Mouse (Mus musculus): Measurements from ENCODE around the gene Egln1. TPM values are rescaled to one million over a fixed set of nuclear protein-coding genes. Genes with fewer than 3 reads are reported as not detected.
A peak's percentile ranks its signal among the peaks of the same experiment; 100 is the strongest.

Egln1 gene
- polyA plus RNA-seq, 1 experiment from 2014 or later: 9.4 TPM

GRCm38 (mm10) chr8:124948733-124949111 is 402 bp downstream of the Egln1 start:
- DNase-seq (ENCODE audit: low spot score): peak; percentile 52
- Histone ChIP-seq H3K27me3 (ENCODE audit: insufficient read depth, low read length) (no peaks in the 10 kb centered on the region), H3K4me1 (replicated peaks; ENCODE audit: insufficient read depth, low read length) (peaks cover 14% of the 10 kb centered on the region), H3K9me3 (replicated peaks; ENCODE audit: low read length) (no peaks in the 10 kb centered on the region), H3K27ac (peak overlapping the region; percentile 96), H3K36me3 (ENCODE audit: insufficient read depth, low read length) (no peaks in the 10 kb centered on the region), H3K4me2 (ENCODE audit: low read length) (peak overlapping the region; percentile 97), H3K4me3 (replicated peaks; ENCODE audit: low read depth, low read length) (peak overlapping the region; percentile 88), H3K9ac (ENCODE audit: low read depth, low read length) (peak overlapping the region; percentile 88)
- ATAC-seq (replicated peaks; ENCODE audit: low FRiP score, low read depth): no peak; the same call in 1 of the 2 replicates
- WGBS: under 1% methylated on average over 44 of the region's 62 CpGs
- no peak for TF ChIP-seq CTCF (IDR thresholded peaks at IDR 0.05; ENCODE audit: low read depth)

GRCm38 (mm10) chr8:124947865-124948732 is 1.0 kb downstream of the Egln1 start:
- under 1% methylated on average over 65 of the region's 67 CpGs for WGBS
- peak; percentile 53 for DNase-seq (ENCODE audit: low spot score)
- H3K4me3 ChIP-seq (replicated peaks; ENCODE audit: low read depth, low read length): peak overlapping the region; percentile 88
- H3K4me1 ChIP-seq (replicated peaks; ENCODE audit: insufficient read depth, low read length): peaks cover 14% of the 10 kb centered on the region
- no peaks in the 10 kb centered on the region for H3K36me3 ChIP-seq (ENCODE audit: insufficient read depth, low read length)
- H3K9me3 ChIP-seq (replicated peaks; ENCODE audit: low read length): no peaks in the 10 kb centered on the region
- no peaks in the 10 kb centered on the region for H3K27me3 ChIP-seq (ENCODE audit: insufficient read depth, low read length)
- H3K4me2 ChIP-seq (ENCODE audit: low read length): peak overlapping the region; percentile 97
- peak overlapping the region; percentile 88 for H3K9ac ChIP-seq (ENCODE audit: low read depth, low read length)
- TF ChIP-seq CTCF (IDR thresholded peaks at IDR 0.05; ENCODE audit: low read depth): no peak
- ATAC-seq (replicated peaks; ENCODE audit: low FRiP score, low read depth): peak; percentile 31
- H3K27ac ChIP-seq: peak overlapping the region; percentile 96

- H3K27me3 ChIP-seq (ENCODE audit: insufficient read depth, low read length): no peaks in the 10 kb centered on the region
- no peak overlapping the region for H3K4me3 ChIP-seq (replicated peaks; ENCODE audit: low read depth, low read length)
- H3K36me3 ChIP-seq (ENCODE audit: insufficient read depth, low read length): no peaks in the 10 kb centered on the region
- H3K9me3 ChIP-seq (replicated peaks; ENCODE audit: low read length): no peaks in the 10 kb centered on the region
- H3K4me2 ChIP-seq (ENCODE audit: low read length): no peak overlapping the region
- TF ChIP-seq CTCF (IDR thresholded peaks at IDR 0.05; ENCODE audit: low read depth): no peak
- peaks cover 10% of the 10 kb centered on the region for H3K4me1 ChIP-seq (replicated peaks; ENCODE audit: insufficient read depth, low read length)
- WGBS: 68% methylated on average over 7 of the region's 7 CpGs
- DNase-seq (ENCODE audit: low spot score): no peak
- no peak overlapping the region for H3K27ac ChIP-seq
- no peak overlapping the region for H3K9ac ChIP-seq (ENCODE audit: low read depth, low read length)
- ATAC-seq (replicated peaks; ENCODE audit: low FRiP score, low read depth): no peak
These were observed 4.7 kb downstream of the Egln1 start for GRCm38 (mm10) chr8:124944406-124944805.

GRCm38 (mm10) chr8:124943801-124944200 is 5.3 kb downstream of the Egln1 start:
- ATAC-seq (replicated peaks; ENCODE audit: low FRiP score, low read depth): no peak
- WGBS: 89% methylated on average over 6 of the region's 6 CpGs
- Histone ChIP-seq H3K9ac (ENCODE audit: low read depth, low read length) (no peak overlapping the region), H3K4me3 (replicated peaks; ENCODE audit: low read depth, low read length) (no peak overlapping the region), H3K4me1 (replicated peaks; ENCODE audit: insufficient read depth, low read length) (peaks cover 10% of the 10 kb centered on the region), H3K4me2 (ENCODE audit: low read length) (no peak overlapping the region), H3K36me3 (ENCODE audit: insufficient read depth, low read length) (peaks cover 3% of the 10 kb centered on the region; the same call in 1 of the 2 replicates), H3K9me3 (replicated peaks; ENCODE audit: low read length) (no peaks in the 10 kb centered on the region), H3K27me3 (ENCODE audit: insufficient read depth, low read length) (no peaks in the 10 kb centered on the region), H3K27ac (no peak overlapping the region)
- no peak for DNase-seq (ENCODE audit: low spot score)
- no peak for TF ChIP-seq CTCF (IDR thresholded peaks at IDR 0.05; ENCODE audit: low read depth)

GRCm38 (mm10) chr8:124937293-124937692 is 11.8 kb downstream of the Egln1 start:
- no peak overlapping the region for H3K9ac ChIP-seq (ENCODE audit: low read depth, low read length)
- H3K4me1 ChIP-seq (replicated peaks; ENCODE audit: insufficient read depth, low read length): no peaks in the 10 kb centered on the region
- H3K36me3 ChIP-seq (ENCODE audit: insufficient read depth, low read length): peaks cover 8% of the 10 kb centered on the region; the same call in 1 of the 2 replicates
- no peaks in the 10 kb centered on the region for H3K27me3 ChIP-seq (ENCODE audit: insufficient read depth, low read length)
- TF ChIP-seq CTCF (IDR thresholded peaks at IDR 0.05; ENCODE audit: low read depth): no peak
- no peaks in the 10 kb centered on the region for H3K9me3 ChIP-seq (replicated peaks; ENCODE audit: low read length)
- ATAC-seq (replicated peaks; ENCODE audit: low FRiP score, low read depth) (no peak), DNase-seq (ENCODE audit: low spot score) (no peak)
- H3K27ac ChIP-seq: no peak overlapping the region
- no peak overlapping the region for H3K4me3 ChIP-seq (replicated peaks; ENCODE audit: low read depth, low read length)
- no peak overlapping the region for H3K4me2 ChIP-seq (ENCODE audit: low read length)
- 93% methylated on average over 4 of the region's 4 CpGs for WGBS

GRCm38 (mm10) chr8:124936699-124937098 is 12.4 kb downstream of the Egln1 start:
- DNase-seq (ENCODE audit: low spot score) (no peak), ATAC-seq (replicated peaks; ENCODE audit: low FRiP score, low read depth) (no peak)
- H3K4me1 ChIP-seq (replicated peaks; ENCODE audit: insufficient read depth, low read length): no peaks in the 10 kb centered on the region
- H3K4me2 ChIP-seq (ENCODE audit: low read length): no peak overlapping the region
- TF ChIP-seq CTCF (IDR thresholded peaks at IDR 0.05; ENCODE audit: low read depth): no peak
- no peaks in the 10 kb centered on the region for H3K9me3 ChIP-seq (replicated peaks; ENCODE audit: low read length)
- no peak overlapping the region for H3K4me3 ChIP-seq (replicated peaks; ENCODE audit: low read depth, low read length)
- H3K27ac ChIP-seq: no peak overlapping the region
- 94% methylated on average over 10 of the region's 10 CpGs for WGBS
- H3K9ac ChIP-seq (ENCODE audit: low read depth, low read length): no peak overlapping the region
- peaks cover 8% of the 10 kb centered on the region; the same call in 1 of the 2 replicates for H3K36me3 ChIP-seq (ENCODE audit: insufficient read depth, low read length)
- H3K27me3 ChIP-seq (ENCODE audit: insufficient read depth, low read length): no peaks in the 10 kb centered on the region

All from kidney, postnatal 0 days (tissue).